Mouse (Mus musculus): ENCODE data around the gene Kcnn3.

- TF ChIP-seq CTCF (IDR thresholded peaks at IDR 0.05; ENCODE audit: control insufficient read depth, insufficient read depth, insufficient replicate concordance, low read depth, low read length) (no peak), POLR2A (IDR thresholded peaks at IDR 0.05; ENCODE audit: control insufficient read depth, low read depth, low read length) (no peak)
These were observed 104.0 kb downstream of the Kcnn3 start for GRCm38 (mm10) chr3:89624001-89624400.
